Mouse (Mus musculus) G1E (cell line): Measurements from ENCODE around the gene Akt2.

Experiments
- CTCF ChIP-seq: IDR thresholded peaks from 2 replicates; pipeline ENCODE4 v1.5.1; 2012; ENCODE audit warnings: low read depth, low read length, inconsistent platforms, mixed read lengths
- GATA1 ChIP-seq: IDR thresholded peaks from 2 replicates; pipeline ENCODE4 v1.6.1; 2012; ENCODE audit warnings: borderline replicate concordance, low read length, inconsistent platforms, mixed read lengths
- GATA2 ChIP-seq: IDR thresholded peaks from 2 replicates; pipeline ENCODE4 v1.6.1; 2012; ENCODE audit warnings: low read depth, low read length, inconsistent platforms, borderline replicate concordance
- TAL1 ChIP-seq: conservative IDR thresholded peaks from 2 replicates; pipeline ENCODE4 v1.6.1; 2012; ENCODE audit warnings: low read depth, low read length, inconsistent platforms, mixed read lengths

DNA sequence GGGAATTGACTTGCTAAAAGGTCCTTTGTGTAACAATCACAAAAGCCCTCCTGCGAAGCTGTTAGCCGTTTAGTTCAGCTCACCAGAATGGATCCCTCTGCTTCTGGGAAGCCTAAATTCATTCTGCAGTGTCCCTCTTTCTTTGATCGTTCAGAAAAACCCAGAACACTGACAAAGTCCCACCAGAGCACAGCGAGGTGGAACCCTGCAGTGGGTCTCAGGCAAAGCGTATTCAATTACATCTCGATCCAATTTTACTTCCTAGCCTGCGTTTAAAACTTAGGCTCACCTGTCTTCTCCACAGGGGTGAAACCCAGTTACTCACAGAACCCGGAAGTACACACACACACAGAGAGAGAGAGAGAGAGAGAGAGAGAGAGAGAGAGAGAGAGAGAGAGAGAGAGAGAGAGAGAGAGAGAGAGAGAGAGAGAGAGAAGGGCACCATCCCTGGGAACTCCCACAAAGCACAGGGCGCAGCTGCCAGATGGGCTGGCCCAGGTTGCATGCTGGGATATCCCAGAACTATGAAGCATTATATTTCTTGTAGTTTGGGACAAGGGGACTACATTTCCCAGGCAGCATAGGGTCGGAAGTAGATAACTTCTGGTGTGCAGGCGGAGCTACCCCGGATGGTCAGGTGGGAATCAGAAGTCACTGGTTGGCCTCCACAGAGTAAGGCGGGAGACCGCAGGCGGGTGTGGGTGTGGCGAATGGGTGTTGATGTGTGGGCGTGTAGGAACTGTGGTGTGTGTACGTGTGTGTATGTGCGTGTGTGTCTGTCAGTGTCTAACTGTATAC, 97.7 kb downstream of the Akt2 start, which contains the start of gene Zfp607b:
- no peak for TF ChIP-seq CTCF
- no peak for TF ChIP-seq GATA1
- TF ChIP-seq GATA2, result no peak
- no peak for TF ChIP-seq TAL1
